Mouse (Mus musculus) v-Abl transformed pro-B cells (cell line): ENCODE results near the gene Crb3.

Source experiments
- in situ Hi-C, 2 experiments: fragments of 400-800 bp; cut with MboI; formaldehyde crosslinking; loops; one replicate each; pipeline ENCODE4 v1.15.1; 2025; ENCODE audit not compliant: unreplicated experiment in 2 of 2

Gene Crb3

GRCm38 (mm10) chr17:57099629-57100325, 40.9 kb downstream of the Crb3 start:
- in situ Hi-C loops, result loop anchor here (5.0 kb wide), 5 partner anchors 47 to 238 kb away; partner anchors contain the start of gene Alkbh7 (in 1 of the 2)

- in situ Hi-C loops, result no loop called here
These were observed 43.4 kb downstream of the Crb3 start for GRCm38 (mm10) chr17:57102276-57102675.

GRCm38 (mm10) chr17:57104496-57104895, 45.6 kb downstream of the Crb3 start:
- in situ Hi-C loops, result no loop called here

- in situ Hi-C loops, result no loop called here
These were observed 46.5 kb downstream of the Crb3 start, which contains the start of gene Tnfsf9 for GRCm38 (mm10) chr17:57105181-57106034. Tnfsf9 (plus strand) TSS chr17:57105325.

- in situ Hi-C loops, result no loop called here
These were observed 47.1 kb downstream of the Crb3 start for GRCm38 (mm10) chr17:57106035-57106368.

- in situ Hi-C loops, result no loop called here
These were observed 48.2 kb downstream of the Crb3 start for GRCm38 (mm10) chr17:57107064-57107463.

- in situ Hi-C loops, result no loop called here
These were observed 49.2 kb downstream of the Crb3 start for GRCm38 (mm10) chr17:57108040-57108665.

GRCm38 (mm10) chr17:57108666-57109171, 49.8 kb downstream of the Crb3 start:
- in situ Hi-C loops, result no loop called here

- in situ Hi-C loops, result no loop called here
These were observed 51.1 kb downstream of the Crb3 start for GRCm38 (mm10) chr17:57110005-57110404.

- in situ Hi-C loops, result no loop called here
These were observed 54.0 kb downstream of the Crb3 start for GRCm38 (mm10) chr17:57112768-57113474.
